Mouse (Mus musculus) gastrocnemius, postnatal 25 days (tissue): ENCODE results near the gene Mbd5. TPM values are rescaled to one million over a fixed set of nuclear protein-coding genes. Genes with fewer than 3 reads are reported as not detected.
"Not testable (repeated sequence)": the region's sequence is repeated elsewhere in the genome, so short reads cannot be mapped to it uniquely, and the experiment has no call there.

ENCODE experiments used
- DNase-seq: peaks from one replicate; pipeline ENCODE4 v3.0.0; 2022
- total RNA-seq, 2 experiments: library from RNA; stranded (reverse); gene quantifications; 1 replicate in 1 of 2; 2 replicates in 1 of 2; pipeline ENCODE4 v1.2.3; 2021

Mbd5 gene
- total RNA-seq, 2 experiments from 2014 or later: 25.9 to 29.1 TPM

- no peak for DNase-seq
These were observed 211.1 kb downstream of the Mbd5 start for GRCm38 (mm10) chr2:49160232-49160947.

DNA sequence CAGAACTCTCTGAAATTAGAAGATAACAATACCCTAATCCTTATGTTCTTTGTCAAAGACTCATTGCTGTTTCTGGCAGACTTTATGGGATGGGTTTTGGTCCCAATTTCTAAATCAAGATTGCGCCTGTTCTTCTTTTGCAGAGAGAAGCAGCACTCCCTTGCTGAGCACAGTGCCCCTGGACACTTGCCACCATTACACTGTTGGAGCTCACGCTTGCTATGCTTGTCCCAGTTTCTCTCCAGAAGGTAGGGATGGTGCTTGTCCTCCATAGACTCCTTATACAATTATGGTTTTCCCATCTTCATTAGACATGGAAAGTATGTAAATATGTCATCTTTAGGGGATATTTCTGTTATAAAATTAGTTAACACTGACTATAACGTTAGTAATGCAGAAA lies 220.5 kb downstream of the Mbd5 start:
- no peak for DNase-seq

- DNase-seq: no peak
These were observed 227.7 kb downstream of the Mbd5 start for GRCm38 (mm10) chr2:49177015-49177414.

- no peak for DNase-seq
These were observed 241.7 kb downstream of the Mbd5 start for GRCm38 (mm10) chr2:49190984-49191383.

- no peak for DNase-seq
These were observed 242.4 kb downstream of the Mbd5 start for GRCm38 (mm10) chr2:49191695-49192094.

- no peak for DNase-seq
These were observed 254.8 kb downstream of the Mbd5 start for GRCm38 (mm10) chr2:49204081-49204480.

DNA sequence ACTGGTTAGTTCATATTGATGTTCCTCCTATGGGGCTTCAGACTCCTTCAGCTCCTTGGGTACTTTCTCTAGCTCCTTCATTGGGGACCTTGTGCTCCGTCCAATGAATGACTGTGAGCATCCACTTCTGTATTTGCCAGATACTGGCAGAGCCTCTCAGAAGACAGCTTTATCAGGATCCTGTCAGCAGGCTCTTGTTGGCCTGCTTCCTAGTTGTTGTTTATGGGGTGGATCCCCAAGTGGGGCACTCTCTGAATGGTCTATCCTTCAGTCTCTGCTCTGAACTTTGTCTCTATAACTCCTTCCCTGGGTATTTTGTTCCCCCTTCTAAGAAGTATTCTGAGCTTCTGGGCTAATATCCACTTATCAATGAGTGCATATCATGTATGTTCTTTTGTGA lies 256.4 kb downstream of the Mbd5 start:
- not testable (repeated sequence) for DNase-seq

DNA sequence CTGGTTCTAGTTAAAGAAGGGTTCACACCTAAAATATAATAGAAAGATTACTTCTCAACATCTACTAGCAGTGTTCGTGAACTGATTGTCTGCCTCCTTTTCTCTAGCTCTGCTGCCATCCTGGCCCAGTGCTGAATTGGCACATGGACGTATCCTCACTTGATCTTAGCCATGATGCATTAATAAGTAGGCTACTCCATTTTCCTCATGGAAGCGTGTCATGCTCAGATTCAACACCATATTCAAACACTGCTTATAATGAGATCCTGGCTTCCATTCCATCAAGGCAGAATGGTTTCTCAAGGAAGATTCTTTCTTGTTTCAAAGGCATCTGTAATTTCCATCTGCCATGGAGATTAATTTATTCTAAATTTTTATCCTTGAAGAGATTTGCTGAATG lies 260.0 kb downstream of the Mbd5 start:
- no peak for DNase-seq

- no peak for DNase-seq
These were observed 261.1 kb downstream of the Mbd5 start for GRCm38 (mm10) chr2:49210408-49210807.

GRCm38 (mm10) chr2:49229725-49230124 lies 280.4 kb downstream of the Mbd5 start:
- DNase-seq: no peak

DNA sequence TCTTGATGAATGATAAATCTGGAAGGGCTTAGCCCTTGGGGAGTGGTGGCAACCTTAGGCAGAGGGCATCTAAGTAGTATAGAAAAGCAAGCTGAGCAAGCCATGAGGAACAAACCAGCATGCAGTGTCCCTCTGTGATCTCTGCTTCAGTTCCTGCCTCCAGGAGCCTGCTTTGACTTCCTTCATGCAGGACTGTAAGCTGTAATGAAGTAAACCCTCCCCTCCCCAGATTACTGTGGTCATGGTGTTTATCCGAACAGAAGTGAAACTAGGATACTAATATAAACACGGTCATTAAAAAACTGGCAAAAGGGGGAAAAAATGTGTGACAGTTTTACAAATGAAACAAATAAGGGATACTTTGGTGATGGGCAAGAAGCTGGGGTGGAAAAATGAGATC lies 284.8 kb downstream of the Mbd5 start:
- no peak for DNase-seq

GRCm38 (mm10) chr2:49241715-49242114 lies 292.4 kb downstream of the Mbd5 start:
- no peak for DNase-seq

- no peak for DNase-seq
These were observed 314.8 kb downstream of the Mbd5 start for GRCm38 (mm10) chr2:49264092-49264491.

DNA sequence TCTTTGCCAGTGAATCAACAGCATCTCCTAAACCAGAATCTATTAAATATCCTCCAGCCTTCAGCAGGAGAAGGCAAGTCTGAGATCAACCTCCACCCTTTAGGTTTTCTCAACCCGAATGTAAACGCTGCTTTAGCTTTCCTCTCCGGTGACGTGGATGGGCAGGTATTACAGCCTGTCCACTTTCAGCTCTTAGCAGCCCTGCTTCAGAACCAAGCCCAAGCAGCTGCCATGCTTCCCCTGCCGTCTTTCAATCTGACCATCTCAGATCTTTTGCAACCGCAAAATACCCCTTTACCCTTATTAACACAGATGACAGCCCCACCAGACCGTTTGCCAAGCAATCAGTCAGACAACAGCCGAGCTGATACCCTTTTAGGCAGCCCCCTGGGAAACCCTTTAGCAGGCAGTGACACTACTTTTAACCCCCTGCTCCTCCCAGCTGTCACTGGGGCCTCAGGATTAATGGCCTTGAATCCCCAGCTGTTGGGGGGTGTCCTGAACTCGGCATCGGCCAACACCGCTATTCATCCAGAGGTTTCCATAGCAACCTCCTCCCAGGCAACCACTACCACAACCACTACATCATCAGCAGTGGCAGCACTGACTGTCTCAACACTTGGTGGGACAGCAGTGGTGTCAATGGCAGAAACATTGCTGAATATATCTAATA lies 323.1 kb downstream of the Mbd5 start:
- no peak for DNase-seq

- no peak for DNase-seq
These were observed 326.9 kb downstream of the Mbd5 start for GRCm38 (mm10) chr2:49276017-49276722.

- DNase-seq: no peak
These were observed 331.2 kb downstream of the Mbd5 start for GRCm38 (mm10) chr2:49280496-49280895.

GRCm38 (mm10) chr2:49283583-49283982 lies 334.3 kb downstream of the Mbd5 start:
- no peak for DNase-seq

GRCm38 (mm10) chr2:49286965-49287364 lies 337.7 kb downstream of the Mbd5 start:
- DNase-seq: no peak

DNA sequence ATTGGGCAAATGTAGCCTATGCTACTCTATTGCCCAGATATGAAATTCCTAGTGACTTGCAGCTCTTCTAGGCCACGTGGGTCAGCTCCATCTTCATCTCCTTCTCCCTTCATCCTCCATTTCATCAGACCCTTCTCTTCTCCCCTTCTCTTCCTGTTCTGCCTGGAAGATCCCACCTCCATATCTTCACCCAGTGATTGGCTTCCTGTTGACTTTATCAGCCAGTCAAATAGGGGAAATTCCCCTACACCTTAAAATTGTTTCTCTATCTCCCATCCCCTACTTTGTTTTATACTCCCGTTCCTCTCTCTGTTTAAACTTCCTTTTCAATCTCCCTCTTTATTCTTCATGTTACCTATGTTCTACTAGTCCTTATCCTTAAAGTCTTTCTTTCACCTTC lies 342.4 kb downstream of the Mbd5 start:
- no peak for DNase-seq

GRCm38 (mm10) chr2:49312629-49313447 lies 363.5 kb downstream of the Mbd5 start:
- peak; percentile 66 for DNase-seq

DNA sequence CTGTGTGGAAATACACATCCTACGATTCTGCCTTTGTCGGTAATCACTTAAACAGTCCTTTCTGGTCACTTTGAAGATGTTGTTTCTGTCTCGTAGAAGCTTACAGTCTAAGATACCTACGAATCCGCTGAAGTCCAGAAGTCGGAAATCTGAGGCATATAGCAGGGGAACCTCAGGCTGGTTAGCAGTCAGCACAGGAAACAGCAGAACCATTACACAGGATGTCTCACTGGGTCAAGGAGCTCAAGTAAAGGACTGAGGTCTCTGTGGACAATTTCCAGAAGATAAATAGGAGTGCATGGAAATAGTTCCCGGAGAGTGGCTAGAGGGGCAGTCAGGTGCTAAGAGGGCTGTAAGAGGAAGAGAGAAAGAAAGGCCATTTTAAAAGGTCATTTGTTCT lies 384.3 kb downstream of the Mbd5 start:
- no peak for DNase-seq

- no peak for DNase-seq
These were observed 386.0 kb downstream of the Mbd5 start for GRCm38 (mm10) chr2:49335267-49335666.
